Mouse (Mus musculus) lung, embryonic 14.5 days (tissue): ENCODE data around the gene Fbxw24. TPM values are rescaled to one million over a fixed set of nuclear protein-coding genes. Genes with fewer than 3 reads are reported as not detected.

Experiments
- ATAC-seq: fragments of 200-750 bp; cut with Nextera tagmentation; 2 replicates; pipeline ENCODE4 v1.8.0; 2017; ENCODE audit warnings: mild to moderate bottlenecking, moderate TSS enrichment, moderate library complexity; ENCODE audit not compliant: insufficient read depth
- DNase-seq: peaks from one replicate; pipeline ENCODE4 v3.0.0-alpha.2; 2015
- H3K27ac ChIP-seq: fragments of 300-500 bp; sonication (generic); 2 replicates; pipeline ENCODE4 v1.5.1; 2014; ENCODE audit warnings: low read depth, mild to moderate bottlenecking, moderate library complexity
- H3K27me3 ChIP-seq: fragments of 300-500 bp; sonication (generic); 2 replicates; pipeline ENCODE4 v1.6.1; 2014; ENCODE audit warnings: low read length, control low read depth; ENCODE audit not compliant: insufficient read depth
- H3K36me3 ChIP-seq: fragments of 300-500 bp; sonication (generic); 2 replicates; pipeline ENCODE4 v1.6.1; 2014; ENCODE audit warnings: control low read depth; ENCODE audit not compliant: insufficient read depth
- H3K4me1 ChIP-seq: fragments of 300-500 bp; sonication (generic); 2 replicates; pipeline ENCODE4 v1.6.1; 2014; ENCODE audit warnings: antibody characterized with exemption, control low read depth; ENCODE audit not compliant: insufficient read depth
- H3K4me2 ChIP-seq: fragments of 300-500 bp; sonication (generic); 2 replicates; pipeline ENCODE4 v1.6.1; 2014; ENCODE audit warnings: mild to moderate bottlenecking
- H3K4me3 ChIP-seq: fragments of 300-500 bp; sonication (generic); 2 replicates; pipeline ENCODE4 v1.5.1; 2014; ENCODE audit warnings: low read depth, low read length
- H3K9ac ChIP-seq: fragments of 300-500 bp; sonication (generic); 2 replicates; pipeline ENCODE4 v1.6.1; 2014
- H3K9me3 ChIP-seq: fragments of 300-500 bp; sonication (generic); 2 replicates; pipeline ENCODE4 v1.6.1; 2016; ENCODE audit warnings: low read depth, low read length, control low read depth
- CTCF ChIP-seq: IDR thresholded peaks from 2 replicates; pipeline ENCODE4 v1.5.1; 2016; ENCODE audit warnings: antibody characterized with exemption, low read depth
- WGBS: fragments of 180-500 bp; shearing (Covaris S2); extraction: QIAGEN DNeasy Blood & Tissue Kit; methylation state at CpG from one replicate; pipeline ENCODE4 v1.1.7; 2014; 5-methylcytosine and 5-hydroxymethylcytosine counted together
- polyA plus RNA-seq: library from polyadenylated mRNA; unstranded; fragments of >200 nt; fragmentation: Nextera tagmentation; extraction: Ambion mirVana; gene quantifications from 2 replicates; pipeline ENCODE4 v1.2.1, GENCODE M21; 2014

Fbxw24 gene
- polyA plus RNA-seq, 1 experiment from 2014 or later, result not detected

DNA sequence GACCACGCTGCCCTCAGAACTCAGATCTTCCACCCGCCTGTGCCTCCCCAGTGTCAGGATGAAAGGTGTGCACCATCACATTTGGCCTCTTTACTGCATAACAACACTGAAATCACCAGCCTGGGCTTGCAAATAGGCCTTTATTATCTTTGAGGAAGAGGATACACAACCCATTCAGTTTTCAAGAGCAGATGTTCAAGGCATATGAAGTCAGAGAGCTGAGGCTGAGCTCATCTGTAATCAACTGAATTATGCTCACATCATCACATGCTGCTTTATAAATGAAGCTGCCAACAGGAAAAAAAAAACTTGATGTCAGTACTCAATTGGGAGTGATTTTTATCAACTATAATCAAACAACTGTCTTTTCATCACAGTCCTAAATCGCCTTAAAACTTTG, 73.4 kb downstream of the Fbxw24 start:
- Histone ChIP-seq H3K4me1 (no peaks in the 10 kb centered on the region), H3K4me2 (no peak overlapping the region), H3K36me3 (no peaks in the 10 kb centered on the region), H3K27me3 (no peaks in the 10 kb centered on the region), H3K9me3 (no peaks in the 10 kb centered on the region), H3K9ac (no peak overlapping the region), H3K27ac (no peak overlapping the region), H3K4me3 (no peak overlapping the region)
- TF ChIP-seq CTCF, result no peak
- ATAC-seq (no peak), DNase-seq (no peak)
- WGBS, result 74% methylated on average over 3 of the region's 3 CpGs

Other genes starting within 250 kb of the Fbxw24 start
- not detected in 2 replicates for gene Fbxw22, start 221.8 kb downstream of the Fbxw24 start, polyA plus RNA-seq
- gene Fbxw16, start 176.9 kb downstream of the Fbxw24 start, polyA plus RNA-seq, result not detected in 2 replicates
- not detected in 2 replicates for gene Fbxw19, start 130.2 kb downstream of the Fbxw24 start, polyA plus RNA-seq
- not detected in 2 replicates for gene Fbxw15, start 57.8 kb downstream of the Fbxw24 start, polyA plus RNA-seq
- gene Fbxw25, start 38.6 kb upstream of the Fbxw24 start, polyA plus RNA-seq, result not detected in 2 replicates
- 0.12 TPM in 1 of 2 replicates, not detected in the other for gene Fbxw18, start 76.6 kb upstream of the Fbxw24 start, polyA plus RNA-seq
- not detected in 2 replicates for gene Fbxw26, start 120.0 kb upstream of the Fbxw24 start, polyA plus RNA-seq
- gene Fbxw27, start 164.6 kb upstream of the Fbxw24 start, polyA plus RNA-seq, result 0.41 TPM in 1 of 2 replicates, not detected in the other
- gene Spink8, start 186.2 kb upstream of the Fbxw24 start, polyA plus RNA-seq, result not detected in 2 replicates
- gene Nme6, start 206.7 kb upstream of the Fbxw24 start, polyA plus RNA-seq, result 53.7 and 58.7 TPM in 2 replicates
- gene Camp, start 223.6 kb upstream of the Fbxw24 start, polyA plus RNA-seq, result 1.2 TPM in 1 of 2 replicates, not detected in the other
- gene Cdc25a, start 249.5 kb upstream of the Fbxw24 start, polyA plus RNA-seq, result 34.0 and 40.4 TPM in 2 replicates